Mouse (Mus musculus): ENCODE data around the gene Vav2.

- TF ChIP-seq FOSL1 (IDR thresholded peaks at IDR 0.05; ENCODE audit: insufficient read depth, low read length, poor library complexity, severe bottlenecking): no peak
- no peak for TF ChIP-seq CTCF (IDR thresholded peaks at IDR 0.05; ENCODE audit: control insufficient read depth, insufficient read depth, insufficient read length)
These were observed 112.6 kb downstream of the Vav2 start for GRCm38 (mm10) chr2:27314269-27314668.
